Mouse (Mus musculus): Measurements from ENCODE around the gene Fam122a.

The Fam122a gene

DNA sequence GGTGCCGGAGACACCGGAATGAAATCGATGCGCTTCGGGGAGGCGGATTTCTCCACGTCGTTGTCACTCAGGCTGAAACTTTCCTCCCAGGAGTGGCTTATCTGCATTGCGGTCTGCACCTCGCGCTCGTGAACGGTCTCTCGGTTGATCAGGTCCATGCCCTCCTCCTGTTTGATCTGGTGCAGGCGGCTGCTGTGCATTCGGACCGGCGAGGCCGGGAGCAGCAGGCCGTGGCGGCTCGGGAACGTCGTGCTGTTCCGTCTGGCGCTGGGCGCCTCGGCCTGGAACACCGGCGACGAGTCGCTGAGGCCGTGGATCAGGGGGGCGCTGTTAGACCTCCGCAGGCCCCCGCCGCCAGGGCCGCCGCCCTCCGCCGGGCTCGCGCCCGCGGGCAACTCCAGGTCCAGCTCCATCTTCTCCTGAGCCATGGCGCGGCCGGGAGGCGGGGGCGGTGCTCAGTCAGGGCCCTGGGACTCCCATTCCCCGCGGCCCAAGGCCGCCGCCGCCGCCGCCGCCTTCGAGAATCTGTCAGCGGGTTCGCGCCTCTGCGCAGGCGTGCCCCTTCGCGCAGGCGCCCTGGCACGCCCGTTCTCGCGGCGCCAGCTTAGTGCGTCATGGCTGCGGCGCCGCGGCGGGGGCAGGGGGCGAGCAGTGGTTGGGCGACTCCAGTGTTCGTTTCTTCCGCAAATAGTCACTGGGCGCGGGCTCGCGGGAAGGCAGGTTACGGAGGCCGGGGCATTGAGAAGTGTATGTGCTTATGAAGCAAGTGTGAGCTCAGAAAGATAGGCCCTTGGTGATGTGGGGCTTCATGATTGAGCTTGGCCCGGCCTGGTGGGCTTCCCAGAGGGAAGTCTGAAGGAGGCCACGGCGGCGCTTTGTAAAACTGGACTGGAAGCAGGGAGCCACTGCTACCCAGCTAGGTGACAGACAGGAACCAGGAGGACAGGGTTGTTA is at the start of gene Fam122a:
TSS of gene Fam122a (minus strand) at position 428 of the 954 bp plus-strand sequence.
- DNase-seq = peak; percentile 87 to 94

DNA sequence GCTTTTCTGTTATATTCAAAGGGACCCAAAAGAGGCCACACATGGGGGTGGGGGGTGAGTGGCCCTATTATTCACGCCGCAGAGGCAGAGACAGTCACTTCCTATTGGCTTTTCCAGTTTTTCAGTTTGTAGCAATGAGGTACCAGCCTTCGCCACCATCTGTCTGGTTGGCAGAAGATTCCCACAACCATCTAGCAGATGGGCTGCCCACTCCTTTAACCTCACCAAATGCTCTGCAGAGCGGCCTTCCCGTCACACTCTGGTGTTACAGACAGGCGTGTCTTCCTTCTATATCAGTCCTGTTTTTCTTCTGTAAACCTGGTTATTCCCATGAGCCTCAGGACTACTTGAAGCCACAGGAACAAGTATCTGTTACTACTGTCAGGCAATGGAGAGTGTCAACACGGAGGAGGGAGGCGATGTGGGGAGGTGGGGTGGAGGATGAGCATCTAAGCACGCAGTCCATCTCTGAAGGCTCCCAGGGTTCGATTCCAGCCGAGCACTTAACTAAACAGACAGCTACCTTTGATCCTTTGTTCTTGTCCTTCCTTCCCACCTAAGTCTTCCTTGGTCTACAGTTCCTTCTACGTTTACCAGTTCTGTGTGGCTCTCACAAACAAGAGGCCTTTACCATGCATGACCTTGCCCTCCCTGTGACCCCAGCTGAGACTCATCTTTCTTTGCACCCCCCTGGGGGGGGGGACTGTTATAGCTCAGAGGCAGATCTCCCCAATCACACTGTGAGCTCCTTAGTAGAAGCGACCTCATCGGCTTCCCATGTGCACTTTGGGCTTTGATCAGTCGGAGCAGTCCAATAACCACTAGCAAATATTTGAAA is 46.5 kb upstream of the Fam122a start:
- DNase-seq = no peak

DNA sequence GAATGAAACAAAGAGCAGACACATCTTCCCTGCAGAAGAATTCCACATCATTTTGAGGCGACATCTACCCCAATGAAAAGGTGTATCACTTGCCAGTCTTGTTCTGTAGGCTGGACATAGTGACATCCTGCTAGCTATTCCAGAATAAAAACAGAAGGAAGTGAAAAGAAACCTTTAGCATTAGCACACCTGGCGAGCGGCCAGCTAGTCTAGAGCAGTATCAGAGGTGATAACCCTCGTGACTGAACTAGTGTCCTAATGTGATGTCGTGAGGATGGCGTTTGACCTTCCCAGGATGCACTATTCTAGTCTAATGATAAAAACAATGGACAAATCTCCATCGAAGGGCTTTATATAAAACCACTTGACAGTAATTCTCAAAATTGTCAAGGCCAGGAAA is 44.8 kb upstream of the Fam122a start:
- peak in 1 of 2 experiments; percentile 12 for DNase-seq

GRCm38 (mm10) chr19:24521146-24521545 is 44.0 kb upstream of the Fam122a start:
- no peak for DNase-seq

DNA sequence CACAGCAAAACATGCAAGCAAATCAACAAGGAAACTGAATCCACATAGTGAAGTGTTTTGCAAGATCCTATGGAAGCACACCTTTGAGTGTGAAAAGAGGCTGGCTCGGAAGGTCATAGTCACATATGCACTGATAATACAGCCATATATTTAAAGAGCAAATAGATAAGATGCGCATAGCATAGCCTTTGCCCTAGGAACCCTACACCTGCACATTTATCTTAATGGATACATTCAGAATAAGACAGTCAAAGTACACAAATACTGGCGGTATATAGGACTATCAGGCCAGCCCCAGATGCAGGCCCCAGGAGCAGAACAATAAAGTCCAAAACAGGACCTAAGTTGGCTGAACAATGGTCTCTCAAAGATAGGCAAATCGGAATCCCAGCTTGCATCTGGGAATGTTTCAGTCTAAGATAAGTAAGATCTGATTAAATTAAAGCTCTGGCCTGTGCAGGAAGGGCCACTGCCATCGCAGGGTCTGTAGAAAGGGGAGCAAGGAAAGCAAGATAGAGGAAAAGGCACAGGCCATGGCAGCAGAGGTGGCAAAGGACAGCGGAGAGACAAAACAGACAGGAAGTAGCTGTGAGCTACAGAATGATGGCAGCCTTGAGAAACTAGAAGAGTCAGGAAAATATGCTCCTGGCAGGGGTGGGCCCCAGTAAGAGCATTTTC is 42.7 kb upstream of the Fam122a start:
- DNase-seq = no peak

- DNase-seq = no peak
Observed at GRCm38 (mm10) chr19:24518384-24518783, 41.2 kb upstream of the Fam122a start.

GRCm38 (mm10) chr19:24517057-24517456 is 39.9 kb upstream of the Fam122a start:
- no peak for DNase-seq

GRCm38 (mm10) chr19:24515941-24516340 is 38.8 kb upstream of the Fam122a start:
- no peak for DNase-seq

- no peak for DNase-seq
Observed at GRCm38 (mm10) chr19:24514661-24515642, 37.8 kb upstream of the Fam122a start.

GRCm38 (mm10) chr19:24513105-24513843 is 36.1 kb upstream of the Fam122a start:
- no peak for DNase-seq

DNA sequence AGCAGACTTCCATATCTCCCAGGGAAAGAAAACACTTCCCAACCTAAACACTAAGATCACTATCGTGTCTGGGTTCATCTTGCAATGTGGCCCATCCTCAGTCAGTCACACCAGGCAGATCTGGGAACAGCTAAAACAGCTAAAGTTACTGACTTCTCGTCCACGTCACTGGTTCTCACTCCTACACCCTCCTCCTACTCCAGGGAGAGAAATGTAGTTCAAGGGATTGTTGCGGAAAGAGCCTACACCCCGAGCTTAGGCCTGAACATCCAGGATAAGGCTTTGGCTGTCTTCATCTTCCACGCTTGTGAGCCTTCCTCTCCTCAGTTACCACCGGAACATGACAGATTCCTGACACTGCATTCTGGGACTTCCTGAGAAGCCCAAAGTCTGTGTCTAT is 34.8 kb upstream of the Fam122a start:
- no peak for DNase-seq

- no peak for DNase-seq
Observed at GRCm38 (mm10) chr19:24509391-24509790, 32.2 kb upstream of the Fam122a start.

DNA sequence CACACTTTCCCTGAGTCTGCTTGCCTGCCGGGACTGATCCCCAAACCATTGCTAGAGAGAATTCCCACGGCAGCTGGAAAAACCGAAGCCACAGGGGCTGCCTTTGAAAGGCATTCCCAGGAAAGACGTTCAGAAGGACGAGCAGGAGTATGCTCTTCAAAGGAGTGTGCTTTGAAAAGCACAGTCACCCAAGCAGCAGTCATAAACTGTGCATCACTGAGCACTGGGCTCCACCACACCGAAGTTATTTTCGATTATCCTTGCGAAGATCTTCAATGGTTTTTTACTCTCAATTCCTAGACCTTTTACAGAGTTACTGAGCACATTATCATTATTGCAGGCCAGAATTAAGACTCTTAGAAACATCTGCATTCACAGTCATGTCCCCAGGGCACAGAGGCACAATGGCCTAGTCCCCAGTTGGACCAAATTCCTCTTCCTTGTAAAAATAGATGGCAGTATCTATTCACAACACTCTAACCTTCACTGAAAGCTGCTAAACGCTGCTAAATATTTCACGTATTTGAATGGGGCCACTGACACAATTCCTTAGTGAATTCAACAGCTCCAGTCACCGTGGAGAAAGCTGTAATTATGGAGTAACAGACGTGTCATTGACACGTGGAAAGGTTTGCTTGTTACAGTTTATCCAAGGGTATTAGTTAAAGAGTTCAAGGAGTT is 31.1 kb upstream of the Fam122a start:
- no peak for DNase-seq

- DNase-seq = no peak
Observed at GRCm38 (mm10) chr19:24502736-24503421, 25.7 kb upstream of the Fam122a start.

DNA sequence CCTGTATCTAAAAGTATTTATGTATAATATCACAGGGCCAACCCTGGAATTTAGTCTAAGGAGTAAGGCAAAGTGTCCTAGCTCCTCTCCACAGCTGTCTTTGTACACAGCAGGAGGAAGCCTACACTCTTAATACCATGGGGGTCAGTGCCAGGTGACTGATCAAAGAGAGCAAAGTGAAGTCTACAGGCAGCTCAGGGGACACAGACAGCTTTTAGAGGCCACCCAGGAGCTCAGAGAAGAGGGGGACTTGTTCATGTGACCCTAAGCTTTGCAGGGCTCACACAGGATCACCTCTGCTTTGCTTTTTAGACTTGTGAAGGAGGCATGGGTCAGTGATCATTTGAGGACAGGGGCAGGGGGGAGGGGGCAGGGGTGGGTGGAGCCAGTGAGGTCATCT is 24.4 kb upstream of the Fam122a start:
- no peak for DNase-seq

DNA sequence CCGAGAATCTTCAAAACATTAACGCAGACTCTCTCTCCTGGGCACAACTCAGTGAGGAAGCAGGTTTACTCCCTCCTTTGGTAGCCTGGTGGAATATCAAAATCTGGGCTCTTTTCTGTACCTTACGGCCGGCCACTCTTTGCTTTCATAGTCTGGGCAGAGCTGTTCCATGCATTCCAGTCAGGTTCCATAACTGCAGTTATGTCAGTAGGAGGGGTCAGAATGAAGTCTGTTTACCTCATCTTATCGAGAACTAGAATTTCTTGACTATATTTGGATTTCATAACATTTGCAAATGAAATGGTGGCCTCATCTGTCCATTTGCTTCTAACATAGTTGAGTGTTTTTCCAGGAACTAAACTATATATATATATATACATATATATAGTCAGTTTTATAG is 23.3 kb upstream of the Fam122a start:
- no peak for DNase-seq

DNA sequence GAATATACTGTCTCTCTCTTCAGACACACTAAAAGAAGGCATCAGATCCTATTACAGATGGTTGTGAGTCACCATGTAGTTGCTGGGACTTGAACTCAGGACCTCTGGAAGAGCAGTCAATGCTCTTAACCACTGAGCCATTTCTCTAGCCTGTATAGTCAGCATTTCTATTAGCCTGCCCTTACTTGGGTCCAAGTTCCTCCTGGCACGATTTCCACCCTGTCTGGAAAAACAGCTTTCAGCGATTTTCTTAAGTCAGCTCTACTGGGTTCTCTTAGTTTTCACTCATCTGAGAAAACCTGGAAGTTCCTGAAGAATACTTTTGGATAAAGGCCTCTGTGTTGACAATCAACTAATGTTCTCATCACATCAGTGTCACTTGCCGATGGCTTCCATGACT is 22.1 kb upstream of the Fam122a start:
- DNase-seq = peak; percentile 48 to 65

DNA sequence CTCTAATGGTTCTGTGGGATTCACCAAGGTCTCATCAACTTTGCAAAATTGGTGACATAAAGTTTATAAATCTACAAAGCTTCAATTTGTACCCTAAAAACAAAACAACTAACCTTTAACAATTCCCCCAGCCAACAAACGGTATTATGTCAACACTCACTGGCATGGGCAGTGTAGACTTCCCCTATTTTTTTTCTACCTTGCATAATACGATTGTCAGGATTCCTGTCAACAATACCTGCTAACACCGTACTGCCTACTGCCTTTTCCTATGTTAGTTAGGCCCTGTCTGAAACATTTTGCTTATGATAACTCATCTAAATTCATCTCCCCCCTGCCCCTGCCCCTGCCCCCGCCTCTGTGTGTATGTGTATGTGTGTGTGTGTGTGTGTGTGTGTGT is 16.7 kb upstream of the Fam122a start:
- DNase-seq = no peak

DNA sequence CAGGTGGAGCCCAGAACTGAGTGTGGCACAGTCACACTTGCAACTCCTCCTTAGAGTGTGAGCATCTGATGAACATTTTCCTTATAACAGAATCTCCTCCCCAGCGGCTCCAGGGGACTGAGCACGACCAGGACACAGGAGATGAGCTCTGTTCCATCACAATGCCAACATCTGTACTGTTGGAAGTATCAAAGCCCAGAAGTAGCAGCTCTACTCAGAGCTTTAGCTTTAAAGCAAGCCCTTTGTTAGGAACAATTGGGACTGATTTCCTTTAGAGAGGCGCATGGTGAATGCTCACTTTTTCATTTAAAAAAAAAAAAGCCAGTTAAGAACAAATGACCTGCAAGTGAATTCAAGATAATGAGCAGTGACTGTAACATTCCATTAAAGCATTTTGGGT is 14.7 kb upstream of the Fam122a start:
- DNase-seq = no peak

GRCm38 (mm10) chr19:24490275-24490674 is 13.1 kb upstream of the Fam122a start:
- no peak for DNase-seq
